Mouse (Mus musculus): Measurements from ENCODE around the gene Ttll12.

Ttll12 gene

DNA sequence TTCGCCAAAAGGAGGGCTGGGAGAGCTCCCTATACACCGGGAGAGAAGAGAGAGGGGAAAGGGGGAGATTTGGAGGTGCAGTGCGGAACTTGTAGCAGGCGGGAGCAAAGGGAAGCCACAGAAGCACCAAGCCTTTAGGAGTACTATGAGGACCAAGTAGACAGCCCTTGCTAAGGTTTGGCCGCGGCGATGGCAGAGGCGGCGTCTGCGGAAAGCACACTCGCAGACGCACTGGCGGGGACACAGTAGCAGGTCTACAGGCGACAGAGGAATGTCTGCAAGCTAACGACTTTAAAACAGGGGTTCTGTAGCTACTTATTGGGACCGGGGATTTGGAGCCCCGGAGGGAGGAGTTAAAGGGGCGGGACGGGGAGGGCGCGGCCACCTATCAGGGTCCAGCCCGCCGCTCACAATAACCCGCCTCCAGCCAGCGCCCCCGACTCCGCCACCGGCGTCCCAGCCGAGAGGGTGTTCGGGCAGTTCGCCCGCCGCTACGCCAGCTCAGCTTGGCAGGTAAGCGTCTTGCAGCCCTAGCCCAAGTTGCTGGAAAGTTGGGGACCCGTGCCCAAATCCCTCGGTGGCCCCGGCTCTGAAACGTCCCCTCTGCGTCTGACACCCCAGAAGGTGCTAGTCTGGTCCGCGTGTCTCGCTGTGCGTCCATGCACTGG lies 68.4 kb downstream of the Ttll12 start, which contains the start of gene Bik:
TSS of gene Bik (plus strand) at position 439 of the 668 bp plus-strand sequence.
- DNase-seq (ENCODE audit: low read depth) = no peak

Data from fibroblast of lung, adult 2 months (primary cell).